Mouse (Mus musculus) neutrophil, adult 5-6 weeks (primary cell): ENCODE measurements around the gene Dcxr. TPM values are rescaled to one million over a fixed set of nuclear protein-coding genes. Genes with fewer than 3 reads are reported as not detected.
A peak's percentile ranks its signal among the peaks of the same experiment; 100 is the strongest.

Source experiments
- ATAC-seq: fragments of 151-379, 151-347 bp; 2 replicates; pipeline ENCODE4 v1.8.0; 2017; ENCODE audit warnings: mild to moderate bottlenecking, moderate TSS enrichment; ENCODE audit not compliant: insufficient number of reproducible peaks, poor library complexity, low FRiP score, severe bottlenecking; ENCODE audit errors: extremely low read depth
- total RNA-seq: library from RNA; stranded (forward); fragments of 200-1000 nt; gene quantifications from 2 replicates; pipeline ENCODE4 v1.2.3, GENCODE M21; 2017

The Dcxr gene
- total RNA-seq, 1 experiment from 2014 or later, result 6.8 TPM

GRCm38 (mm10) chr11:120731858-120732680 lies 5.0 kb upstream of the Dcxr start, which contains the start of gene Cbr2:
Cbr2 (minus strand) TSS chr11:120732114.
- no peak for ATAC-seq

GRCm38 (mm10) chr11:120731395-120731794 lies 4.3 kb upstream of the Dcxr start:
- ATAC-seq, result no peak

- ATAC-seq, result no peak
Observed at GRCm38 (mm10) chr11:120730331-120730870, 3.3 kb upstream of the Dcxr start.

- ATAC-seq, result peak; percentile 30
Observed at GRCm38 (mm10) chr11:120729432-120730050, 2.5 kb upstream of the Dcxr start.

DNA sequence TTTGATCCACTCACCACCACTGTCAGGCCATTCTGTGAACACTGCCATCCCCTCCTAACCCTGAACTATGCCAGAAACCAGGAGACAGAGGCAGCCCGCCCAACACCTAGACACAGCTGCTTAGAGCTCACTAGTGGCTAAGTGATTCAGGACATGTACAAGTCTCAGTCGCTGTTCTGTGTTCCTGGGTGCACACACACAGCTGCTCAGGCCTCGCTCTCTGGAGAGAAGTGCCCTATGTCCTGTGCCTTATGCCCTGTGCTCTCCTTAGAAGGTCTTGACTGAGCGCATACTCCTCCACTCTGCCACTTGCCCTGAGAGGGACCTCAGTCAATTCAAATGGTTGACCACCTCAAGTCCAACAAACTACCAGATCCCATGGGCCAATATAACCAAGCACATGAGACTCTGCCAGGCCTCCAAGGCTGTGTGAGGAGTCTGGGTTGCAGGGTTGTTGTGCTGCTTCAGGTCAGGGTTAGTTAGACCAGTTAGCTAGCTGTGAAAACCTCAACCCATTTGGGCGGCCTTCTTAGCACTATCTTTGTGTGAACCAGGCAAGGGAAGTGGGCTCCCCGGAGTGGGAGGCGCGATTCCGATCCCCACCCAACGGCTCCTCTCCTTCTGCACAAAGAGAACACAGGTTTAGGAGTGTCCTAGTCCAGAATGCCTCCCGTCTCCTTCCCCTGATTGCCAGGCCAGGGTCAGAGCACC lies 1.6 kb upstream of the Dcxr start:
- no peak for ATAC-seq

- no peak for ATAC-seq
Observed at GRCm38 (mm10) chr11:120727564-120727963, 483 bp upstream of the Dcxr start.

GRCm38 (mm10) chr11:120726243-120727168 lies 575 bp downstream of the Dcxr start:
- ATAC-seq, result no peak

DNA sequence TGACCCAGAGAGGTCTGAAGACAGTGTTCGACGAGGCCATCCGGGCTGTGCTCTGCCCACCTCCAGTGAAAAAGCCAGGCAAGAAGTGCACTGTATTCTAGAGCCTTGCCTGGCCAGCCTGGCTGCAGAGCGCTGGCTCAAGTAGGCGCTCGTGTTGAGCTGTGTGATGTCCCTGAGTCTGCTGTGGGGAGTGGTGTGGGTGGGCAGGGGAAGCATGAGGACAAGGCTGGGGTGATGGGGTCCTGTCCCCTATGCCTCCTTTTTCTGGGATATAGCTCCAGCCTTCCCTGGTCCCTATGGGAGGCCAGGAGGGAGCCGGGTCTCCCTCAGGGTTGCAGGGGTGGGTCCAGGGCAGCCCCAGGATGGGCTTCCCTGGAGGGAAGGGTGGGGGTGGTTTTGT lies 3.6 kb downstream of the Dcxr start:
- no peak for ATAC-seq

- no peak for ATAC-seq
Observed at GRCm38 (mm10) chr11:120722761-120723382, 4.2 kb downstream of the Dcxr start.

GRCm38 (mm10) chr11:120722067-120722630 lies 4.9 kb downstream of the Dcxr start:
- ATAC-seq, result no peak

- no peak for ATAC-seq
Observed at GRCm38 (mm10) chr11:120721124-120722066, 5.7 kb downstream of the Dcxr start, which contains the start of gene Rac3. Rac3 (plus strand) TSS chr11:120721470.

DNA sequence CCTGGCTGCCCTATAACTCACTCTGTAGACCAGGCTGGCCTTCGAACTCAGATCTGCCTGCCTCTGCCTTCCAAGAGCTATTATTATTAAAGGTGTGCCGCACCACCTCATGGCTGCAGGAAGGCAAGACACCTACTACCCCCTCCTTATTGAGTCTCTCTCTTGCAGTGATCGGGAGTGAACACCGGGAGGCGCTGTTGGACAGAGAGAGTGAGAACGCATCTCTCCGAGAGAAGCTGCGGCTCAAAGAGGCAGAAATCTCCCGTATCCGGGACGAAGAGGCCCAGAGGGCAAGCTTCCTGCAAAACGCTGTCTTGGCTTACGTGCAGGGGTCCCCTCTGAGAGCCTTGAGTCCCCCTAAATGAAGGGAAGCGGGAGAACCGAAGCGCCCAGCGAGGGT lies 6.6 kb downstream of the Dcxr start:
- ATAC-seq, result peak; percentile 83

DNA sequence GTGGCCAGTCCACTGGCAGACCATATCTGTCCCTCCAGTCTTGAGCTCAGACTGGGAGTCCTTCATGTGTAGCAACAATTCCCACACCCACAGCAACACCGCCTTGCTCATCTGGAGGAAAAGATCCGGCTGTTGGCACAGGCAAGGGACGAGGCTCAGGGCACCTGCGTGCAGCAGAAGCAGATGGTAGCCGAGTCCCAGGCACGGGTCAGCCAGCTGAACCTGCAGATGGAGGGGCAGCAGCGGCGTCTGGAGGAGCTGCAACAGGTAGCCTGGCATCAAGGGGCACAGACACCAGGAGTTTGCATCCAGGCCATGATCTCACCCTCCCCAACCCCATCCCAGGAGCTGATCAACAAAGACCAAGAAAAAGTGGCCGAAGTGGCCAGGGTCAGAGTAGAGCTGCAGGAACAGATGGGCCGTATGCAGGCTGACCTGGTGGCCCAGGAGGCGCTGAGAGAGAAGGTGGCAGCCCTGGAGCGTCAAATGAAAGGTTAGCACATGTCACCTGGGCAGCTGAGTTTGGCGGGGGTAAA lies 7.2 kb downstream of the Dcxr start:
- ATAC-seq, result no peak

DNA sequence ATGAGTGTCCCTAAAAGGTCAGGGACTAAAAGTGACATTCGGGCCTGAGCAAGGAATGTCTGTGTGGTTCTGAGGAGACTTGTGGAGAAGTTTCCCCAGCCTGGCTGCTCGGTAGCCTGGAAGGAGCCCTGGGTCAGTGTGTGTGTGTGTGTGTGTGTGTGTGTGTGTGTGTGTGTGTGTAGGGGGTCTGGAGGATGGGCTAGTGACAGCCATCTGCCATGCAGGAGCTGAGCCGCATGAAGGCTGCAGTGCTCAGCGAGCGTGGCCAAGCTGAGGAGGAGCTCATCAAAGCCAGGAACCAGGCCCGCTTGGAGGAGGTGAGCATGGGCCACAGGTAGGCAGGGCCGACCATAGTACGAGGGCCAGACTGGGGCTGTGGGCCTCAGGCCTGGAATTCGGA lies 7.8 kb downstream of the Dcxr start:
- ATAC-seq, result no peak

- no peak for ATAC-seq
Observed at GRCm38 (mm10) chr11:120715131-120715530, 11.9 kb downstream of the Dcxr start.

DNA sequence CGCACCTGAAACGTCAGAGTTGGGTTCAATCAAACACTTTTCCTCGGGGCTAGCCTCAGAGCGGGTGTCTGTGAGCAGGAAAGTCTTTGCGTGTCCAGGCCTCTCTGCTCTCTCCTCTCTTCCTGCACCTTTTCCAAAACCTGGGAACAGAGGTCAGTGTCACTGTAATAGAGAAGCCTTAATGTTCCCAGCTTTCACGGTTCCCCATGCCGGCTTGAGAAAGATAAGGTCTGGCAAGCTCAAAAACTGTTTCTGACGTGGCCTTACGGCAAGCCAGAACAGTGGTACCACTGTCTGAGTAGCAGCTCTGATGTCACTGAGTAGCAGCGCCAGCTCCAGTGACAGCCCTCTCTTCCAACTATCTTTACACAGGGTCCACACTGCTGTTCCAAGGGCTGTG lies 12.5 kb downstream of the Dcxr start:
- no peak for ATAC-seq
